Mouse (Mus musculus): ENCODE data around the gene Drd5.

GRCm38 (mm10) chr5:38288476-38288875 lies 30.7 kb upstream of the Drd5 start:
- TF ChIP-seq CTCF (IDR thresholded peaks at IDR 0.05; ENCODE audit: control insufficient read depth, insufficient read depth, low read length) (no peak), POLR2A (IDR thresholded peaks at IDR 0.05; ENCODE audit: borderline replicate concordance, control insufficient read depth, low read depth, low read length) (no peak)
